Mouse (Mus musculus): ENCODE measurements at regions not wholly inside any gene's neighbourhood (a gene's known extent, or its start where the extent isn't known, plus 50 kb on each side); places are given as distances from the start of the nearest gene placed in this dataset.

DNA sequence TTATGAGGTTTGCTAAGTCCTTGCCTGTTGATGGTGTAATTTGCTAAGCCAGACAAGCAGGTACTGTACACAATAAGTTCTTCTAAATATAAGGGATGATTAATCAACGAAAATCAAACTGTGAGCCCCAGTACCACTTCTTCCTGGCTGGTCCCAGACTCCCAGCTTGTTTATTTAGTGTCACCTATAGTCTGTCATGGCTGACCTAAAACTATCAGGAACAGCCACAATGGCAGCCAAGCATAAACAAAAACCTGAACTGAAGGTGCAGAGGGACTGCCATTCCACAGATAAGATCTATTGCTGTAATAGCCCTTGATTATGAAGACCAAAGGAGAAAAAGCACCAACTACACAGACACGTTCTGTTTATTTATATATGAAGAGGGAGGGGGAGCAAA is 180.9 kb upstream of the Dph6 start:
- DNase-seq, result no peak

GRCm38 (mm10) chr2:114843696-114844388 is 189.1 kb upstream of the Dph6 start:
- no peak for DNase-seq

GRCm38 (mm10) chr2:114844389-114844771 is 189.6 kb upstream of the Dph6 start:
- no peak for DNase-seq

DNA sequence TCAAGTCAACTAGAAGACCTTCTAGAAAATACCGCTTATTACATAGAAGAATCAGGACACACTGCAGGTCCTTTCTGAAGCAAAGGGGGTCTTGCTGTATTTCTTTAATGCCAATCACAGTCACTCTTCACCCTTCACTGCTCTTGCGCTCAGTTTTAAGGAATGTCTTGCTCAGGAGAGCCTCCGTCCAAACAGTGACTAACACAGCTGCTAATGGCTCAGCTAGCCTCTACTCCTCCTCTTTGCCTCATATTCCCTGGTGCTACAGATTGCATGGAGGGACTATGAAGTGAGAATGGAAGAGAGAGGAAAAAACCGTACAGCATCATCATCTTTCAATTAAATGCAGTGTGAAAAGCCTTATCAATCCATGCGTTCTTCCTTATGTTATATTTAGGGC is 193.7 kb upstream of the Dph6 start:
- no peak for DNase-seq

DNA sequence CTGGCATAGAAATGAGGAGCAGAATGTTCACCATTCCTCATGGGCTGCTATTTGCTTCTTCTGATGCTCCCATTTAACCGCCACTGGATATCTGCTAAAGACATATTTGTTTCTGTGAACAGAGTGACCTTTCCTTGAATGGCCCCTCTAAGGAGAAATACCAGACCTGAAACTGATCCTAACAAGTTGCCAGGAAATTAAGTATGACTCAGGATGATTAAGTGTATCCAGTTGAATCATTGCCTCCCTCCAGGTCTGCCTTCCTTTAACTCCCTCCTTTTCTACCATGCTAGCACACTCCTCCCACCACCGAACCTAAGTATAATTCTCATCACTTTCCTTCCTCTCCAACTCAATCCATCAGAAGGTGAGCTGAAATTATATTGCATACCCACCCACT is 194.2 kb upstream of the Dph6 start:
- DNase-seq, result no peak

DNA sequence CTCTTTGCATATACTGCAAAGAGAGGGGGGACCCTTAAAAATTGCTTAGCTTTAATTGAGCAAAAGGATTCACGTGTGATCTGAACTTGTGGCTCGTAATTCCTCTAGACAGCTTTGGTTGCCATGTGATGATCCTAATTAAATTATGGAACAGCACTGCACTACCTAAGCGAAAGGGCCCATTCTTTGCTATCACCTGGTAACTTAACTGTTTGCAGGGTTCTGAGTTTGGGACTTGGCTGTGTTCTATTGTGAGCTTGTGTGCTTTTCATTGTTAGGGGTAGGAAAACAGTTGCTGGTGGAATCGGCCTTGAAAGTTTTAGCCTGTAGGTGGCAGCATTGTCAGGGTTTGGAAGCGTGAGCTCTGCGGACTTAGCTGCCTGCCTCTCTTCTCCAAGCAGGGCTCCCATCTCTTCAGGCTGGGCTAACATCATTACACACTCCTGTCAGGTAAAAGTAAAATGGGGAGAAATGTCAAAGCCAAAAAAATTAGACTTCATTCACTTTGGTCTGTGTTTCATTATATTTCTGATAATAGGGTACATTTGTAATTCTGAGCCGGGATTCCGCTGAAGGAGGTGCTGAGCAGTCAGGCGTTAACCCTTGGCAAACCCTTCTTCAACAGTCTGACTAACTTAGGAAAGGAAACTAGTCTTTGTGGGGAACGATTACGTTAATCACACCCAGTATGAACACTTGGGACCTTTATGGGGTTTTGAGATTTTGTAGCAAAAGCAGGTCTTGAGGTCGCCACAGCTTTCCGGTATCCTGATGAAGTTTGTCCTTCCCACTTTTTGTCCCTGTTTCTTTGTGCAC is 199.2 kb upstream of the Dph6 start:
- DNase-seq, result peak; percentile 77

DNA sequence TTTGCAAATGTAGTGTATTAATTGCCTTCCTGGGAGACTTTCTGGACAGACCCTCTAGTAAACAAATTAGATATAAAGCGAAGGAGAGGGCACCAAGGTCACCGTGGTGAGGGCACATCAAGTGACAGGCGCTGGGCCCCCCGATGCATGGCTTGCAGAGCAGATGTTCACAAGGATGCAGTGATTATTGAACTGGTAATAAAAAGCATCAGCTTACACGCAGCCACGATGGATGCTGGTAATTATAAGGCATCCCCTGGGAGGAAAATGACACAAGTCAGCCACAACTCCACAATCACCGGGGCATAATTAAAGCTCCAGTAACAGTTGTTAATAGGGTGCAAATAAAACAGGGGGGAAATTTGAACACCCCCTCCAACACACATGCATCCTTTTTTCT is 217.5 kb upstream of the Dph6 start:
- DNase-seq, result no peak

- no peak for DNase-seq
Measured at GRCm38 (mm10) chr2:114873090-114873489, 218.3 kb upstream of the Dph6 start.

GRCm38 (mm10) chr2:114879084-114879483 is 224.3 kb upstream of the Dph6 start:
- no peak for DNase-seq

GRCm38 (mm10) chr2:114879784-114880183 is 225.0 kb upstream of the Dph6 start:
- no peak for DNase-seq

- no peak for DNase-seq
Measured at GRCm38 (mm10) chr2:114885734-114886260, 231.0 kb upstream of the Dph6 start.

GRCm38 (mm10) chr2:114898812-114899211 is 244.0 kb upstream of the Dph6 start:
- DNase-seq, result no peak

- no peak for DNase-seq
Measured at GRCm38 (mm10) chr2:114911845-114912500, 257.2 kb upstream of the Dph6 start.

- DNase-seq, result no peak
Measured at GRCm38 (mm10) chr2:114915025-114915690, 260.4 kb upstream of the Dph6 start.

DNA sequence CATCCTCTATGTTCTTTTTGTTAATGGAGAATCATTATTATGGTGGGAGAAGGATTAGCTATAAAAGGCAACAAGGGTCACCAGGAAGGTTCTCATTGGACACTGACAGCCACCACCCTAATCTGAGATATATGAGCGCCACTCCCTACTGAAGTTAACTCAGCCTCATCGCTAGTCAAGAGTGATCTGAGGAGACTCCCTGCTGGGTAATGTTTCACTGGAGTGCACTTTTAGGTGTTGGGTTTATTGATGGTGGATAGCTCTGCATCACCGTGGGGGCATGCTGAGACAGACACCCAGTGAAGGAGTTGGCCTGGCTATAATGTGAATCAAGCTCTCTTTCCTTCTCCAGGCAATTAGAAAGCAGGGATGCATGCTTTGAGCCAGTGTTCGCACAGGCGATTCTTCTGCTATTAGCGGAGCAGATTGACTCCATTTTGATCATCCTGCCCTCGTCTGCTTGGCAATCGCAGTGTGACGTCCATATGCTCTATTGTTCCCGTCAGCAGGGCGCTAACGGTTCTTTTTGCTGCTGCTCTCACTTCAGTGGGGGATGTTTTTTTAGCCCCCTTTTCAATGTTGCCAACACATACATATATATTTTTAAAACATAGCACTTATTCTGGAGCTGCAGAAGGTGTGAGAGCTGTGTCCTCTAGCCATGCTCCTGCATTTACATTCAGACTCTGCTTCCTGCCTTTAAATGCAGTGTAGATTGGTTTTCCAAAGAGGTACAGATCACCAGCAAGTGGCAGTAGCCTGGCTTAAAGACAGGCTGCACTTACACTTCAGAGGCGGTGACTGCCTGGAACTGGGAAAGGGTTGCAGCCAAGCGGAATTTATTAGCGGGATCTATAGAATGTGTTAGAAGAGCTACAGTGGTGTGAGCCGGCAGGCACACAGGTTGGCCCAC is 263.9 kb upstream of the Dph6 start:
- DNase-seq, result no peak

DNA sequence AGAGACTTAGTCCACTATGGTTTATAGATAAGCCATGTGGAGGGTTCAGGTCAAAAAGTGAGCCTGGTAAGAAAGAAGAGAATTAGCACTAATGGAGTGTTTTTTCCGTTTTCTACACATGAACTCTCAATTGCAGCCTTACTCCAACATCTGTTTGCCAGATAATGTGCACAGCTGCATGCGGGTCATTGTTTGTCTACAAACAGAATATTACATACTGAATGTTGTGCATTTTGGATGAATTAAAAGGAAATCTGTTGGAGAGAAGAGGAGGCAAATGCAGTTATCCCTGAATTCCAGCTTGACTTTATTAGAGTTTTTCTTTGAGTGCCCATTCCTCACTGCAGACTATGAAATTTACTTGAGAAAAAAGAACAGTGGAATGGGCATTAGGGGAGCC is 269.1 kb upstream of the Dph6 start:
- no peak for DNase-seq

DNA sequence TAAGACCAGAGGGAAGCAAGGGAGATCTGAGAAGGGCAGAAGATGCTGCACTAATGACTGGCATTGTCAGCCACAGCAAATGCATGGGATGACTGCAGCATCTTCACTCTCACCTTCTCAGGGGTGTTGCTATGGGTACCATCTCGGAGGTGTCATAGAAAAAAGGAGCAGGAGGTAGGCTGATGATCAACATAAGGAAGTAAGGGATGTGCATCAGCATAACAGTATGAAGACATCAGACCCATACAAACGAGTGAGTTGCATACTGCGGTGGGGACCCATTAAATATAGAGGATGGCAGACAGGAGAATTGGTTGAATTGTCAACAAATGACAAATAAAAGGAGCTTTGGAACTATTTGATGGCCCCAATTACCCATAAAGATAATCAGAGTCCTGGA is 280.7 kb upstream of the Dph6 start:
- no peak for DNase-seq

DNA sequence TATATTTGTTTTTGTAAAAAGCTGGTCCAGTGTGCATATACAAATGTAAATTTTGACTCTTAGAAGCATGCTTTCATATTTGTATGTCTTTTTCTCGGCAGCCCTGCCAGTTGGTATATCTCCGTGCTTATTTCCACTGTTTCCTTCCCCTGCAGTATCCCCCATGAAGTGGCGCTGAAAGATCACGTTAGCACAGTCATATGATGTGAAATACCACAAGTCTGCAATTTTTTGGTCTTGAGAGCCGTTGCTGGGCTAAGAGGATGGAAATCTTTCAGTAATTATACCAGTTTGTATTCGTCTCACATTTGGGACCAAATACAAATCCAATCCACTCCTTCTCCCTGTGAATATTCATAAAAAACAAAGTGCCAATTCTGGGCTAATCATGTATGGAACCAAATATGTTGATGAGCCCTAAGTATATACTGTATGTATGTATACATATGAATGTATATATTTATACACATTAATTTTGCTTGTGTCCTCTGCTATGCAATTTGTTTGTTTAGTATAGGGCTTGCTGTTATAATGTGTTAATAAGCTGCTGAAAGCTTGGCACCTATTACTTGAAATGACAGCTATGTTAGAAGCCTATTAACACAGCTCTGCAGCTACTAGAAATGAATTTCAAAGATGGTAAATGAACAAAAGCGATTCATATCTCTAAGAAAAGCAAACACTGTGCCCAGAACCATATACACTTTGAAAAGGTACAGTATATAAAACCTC is 283.8 kb upstream of the Dph6 start:
- no peak for DNase-seq

- no peak for DNase-seq
Measured at GRCm38 (mm10) chr2:114966111-114966510, 311.3 kb upstream of the Dph6 start.

GRCm38 (mm10) chr2:114968651-114969050 is 313.9 kb upstream of the Dph6 start:
- DNase-seq, result no peak

GRCm38 (mm10) chr2:114993419-114993818 is 338.7 kb upstream of the Dph6 start:
- no peak for DNase-seq

Measured in kidney, adult 18-20 months (tissue).